Mouse (Mus musculus) CD8-positive naive resting alpha-beta T cell, adult 2 months (primary cell): Measurements from ENCODE around the gene Efs.
"Not testable (repeated sequence)": the region's sequence is repeated elsewhere in the genome, so short reads cannot be mapped to it uniquely, and the experiment has no call there.

Source experiments
- DNase-seq, 2 experiments: peaks; one replicate each; pipeline ENCODE4 v3.0.0; 2022; ENCODE audit warnings: low read depth in 2 of 2, low spot score in 2 of 2

Gene Efs

DNA sequence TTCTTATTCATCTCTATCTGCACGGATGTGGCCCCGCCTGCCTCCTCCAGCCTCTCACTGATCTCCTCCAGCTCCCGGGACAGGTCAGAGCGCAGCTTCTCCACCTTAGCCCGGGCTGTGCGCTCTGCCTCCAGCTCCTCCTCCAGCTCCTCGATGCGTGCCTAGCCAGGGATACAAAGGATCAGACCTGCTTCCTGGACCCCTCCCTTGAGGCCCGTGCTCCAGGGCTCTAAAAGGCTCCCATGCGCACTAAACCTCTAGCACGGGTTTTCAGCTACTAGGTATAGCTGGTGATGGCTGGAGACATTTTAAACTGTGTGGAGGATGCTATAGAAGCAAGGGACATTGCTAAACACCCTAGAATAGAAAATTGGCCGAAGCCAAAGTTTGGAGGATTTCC is 24.6 kb upstream of the Efs start:
- no peak for DNase-seq

DNA sequence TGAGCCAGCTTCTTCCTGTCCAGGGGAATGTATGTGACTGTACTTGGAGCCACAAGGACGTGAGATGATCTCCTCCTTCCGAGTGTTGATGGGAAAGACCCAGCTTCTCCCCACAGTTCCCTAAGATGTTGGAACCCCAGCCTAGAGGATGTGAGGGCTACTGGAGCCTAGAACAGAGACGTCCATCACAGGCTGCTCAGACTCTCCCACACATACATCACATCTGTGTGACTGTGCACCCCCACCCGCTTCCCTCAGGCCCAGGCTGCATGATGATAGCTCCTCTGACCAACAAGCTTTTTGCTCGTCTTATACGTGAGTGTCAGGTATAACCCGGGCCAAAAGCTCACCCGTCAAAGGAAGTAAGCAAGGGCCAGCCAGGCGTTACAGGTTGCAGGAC is 22.9 kb upstream of the Efs start:
- DNase-seq = no peak

DNA sequence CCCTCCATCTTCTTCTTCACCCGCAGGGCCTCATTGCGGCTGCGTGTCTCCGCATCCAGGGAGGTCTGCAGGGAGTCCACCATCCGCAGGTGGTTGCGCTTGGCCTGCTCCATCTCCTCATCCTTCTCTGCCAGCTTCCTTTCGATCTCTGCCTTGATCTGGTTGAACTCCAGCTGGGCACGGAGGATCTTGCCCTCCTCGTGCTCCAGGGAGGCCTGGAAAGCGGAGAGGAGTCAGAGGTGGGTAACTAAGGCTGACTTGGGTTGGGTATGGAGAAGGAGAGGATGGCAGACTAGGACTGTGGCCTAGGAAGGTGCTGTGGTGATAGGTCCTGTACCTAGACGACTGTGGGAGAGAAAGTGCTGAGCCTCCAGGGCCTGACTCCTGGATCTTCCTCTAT is 21.1 kb upstream of the Efs start:
- DNase-seq = not testable (repeated sequence)

DNA sequence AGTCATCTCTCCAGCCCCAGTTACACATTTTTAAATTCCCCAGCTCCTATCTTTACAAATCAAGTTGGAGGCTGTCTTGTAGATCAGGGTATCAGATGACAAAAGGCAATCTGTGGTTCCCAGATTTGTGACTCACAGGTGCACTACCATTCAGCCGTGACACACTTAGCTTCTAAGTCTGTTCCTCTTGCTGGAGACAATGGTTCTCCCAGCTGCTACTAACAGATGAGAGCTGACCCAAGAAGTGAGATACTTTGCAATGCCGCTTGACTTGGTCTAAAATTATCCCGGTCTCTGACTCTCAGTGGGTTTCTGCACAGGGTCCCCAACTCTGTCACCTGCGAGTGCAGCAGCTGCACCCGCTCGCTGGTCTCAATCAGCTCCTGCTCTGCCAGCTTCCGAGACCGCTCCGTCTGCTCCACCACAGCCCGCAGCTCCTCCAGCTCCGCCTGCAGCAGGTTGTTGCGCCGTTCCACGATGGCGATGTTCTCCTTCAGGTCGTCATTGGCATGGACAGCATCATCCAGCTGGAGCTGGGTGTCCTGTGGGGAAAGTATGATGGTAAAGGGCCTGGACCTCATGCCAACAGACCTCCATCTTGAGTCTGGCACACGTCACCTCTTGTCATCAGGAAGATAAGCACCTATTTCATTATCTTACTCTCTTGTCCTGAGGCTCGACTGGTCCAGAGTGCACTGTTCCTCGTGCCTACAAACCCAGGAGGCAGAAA is 20.2 kb upstream of the Efs start:
- no peak for DNase-seq

DNA sequence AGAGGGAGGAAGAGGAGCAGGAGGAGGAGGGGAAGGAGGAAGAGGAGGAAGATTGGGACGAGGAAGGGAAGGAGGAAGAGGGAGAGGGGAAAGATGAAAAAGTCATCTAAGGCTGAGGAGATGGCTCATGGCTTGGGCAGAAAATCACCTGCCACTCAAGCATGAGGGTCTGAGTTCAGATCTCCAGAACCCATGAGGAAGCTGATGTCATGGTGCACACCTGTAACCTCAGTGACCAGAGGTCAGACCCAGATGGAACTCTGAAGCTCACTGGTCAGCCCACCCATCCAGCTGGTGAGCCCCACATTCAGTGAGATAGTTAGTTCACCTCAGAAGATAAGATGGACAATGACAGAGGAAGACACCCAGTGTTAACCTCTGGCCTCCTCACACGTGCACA is 19.0 kb upstream of the Efs start:
- DNase-seq = no peak

DNA sequence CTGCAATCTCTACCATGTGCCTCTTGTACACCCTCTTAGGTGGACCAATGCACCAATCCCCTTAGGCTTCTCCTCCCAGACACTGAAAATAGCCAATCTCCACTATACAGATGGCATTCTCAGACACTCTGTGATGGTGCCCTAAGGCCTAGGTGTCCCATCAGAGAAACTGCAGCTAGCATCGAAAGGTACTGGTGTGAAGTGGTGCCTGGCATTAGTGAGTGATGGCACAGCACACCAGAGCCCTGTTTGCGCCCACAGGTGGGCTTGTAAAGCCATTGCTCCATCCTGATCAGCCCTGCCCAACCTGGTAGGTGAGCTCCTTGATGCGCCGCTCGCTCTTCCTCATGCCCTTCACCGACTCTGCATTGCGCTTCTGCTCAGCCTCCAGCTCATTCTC is 18.0 kb upstream of the Efs start:
- DNase-seq = no peak

DNA sequence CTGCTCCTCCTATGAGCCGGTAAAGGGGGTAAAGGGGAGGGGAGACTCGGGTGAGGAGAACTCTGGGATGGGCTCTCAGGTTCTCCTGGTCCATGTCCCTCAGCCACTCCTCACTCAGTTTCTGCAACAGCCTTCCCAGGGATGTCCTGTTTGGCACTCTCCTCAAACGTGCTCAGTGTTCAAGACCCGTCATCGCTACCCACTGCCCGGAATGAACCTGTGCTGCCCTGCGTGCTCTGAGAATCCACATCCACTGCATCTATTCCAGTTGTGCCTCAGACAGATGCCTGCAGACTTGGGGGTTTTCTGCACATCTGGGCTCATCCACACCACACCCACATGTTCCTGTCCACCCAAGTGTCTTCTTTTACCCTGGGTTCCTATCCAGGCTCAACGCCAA is 16.6 kb upstream of the Efs start:
- no peak for DNase-seq

DNA sequence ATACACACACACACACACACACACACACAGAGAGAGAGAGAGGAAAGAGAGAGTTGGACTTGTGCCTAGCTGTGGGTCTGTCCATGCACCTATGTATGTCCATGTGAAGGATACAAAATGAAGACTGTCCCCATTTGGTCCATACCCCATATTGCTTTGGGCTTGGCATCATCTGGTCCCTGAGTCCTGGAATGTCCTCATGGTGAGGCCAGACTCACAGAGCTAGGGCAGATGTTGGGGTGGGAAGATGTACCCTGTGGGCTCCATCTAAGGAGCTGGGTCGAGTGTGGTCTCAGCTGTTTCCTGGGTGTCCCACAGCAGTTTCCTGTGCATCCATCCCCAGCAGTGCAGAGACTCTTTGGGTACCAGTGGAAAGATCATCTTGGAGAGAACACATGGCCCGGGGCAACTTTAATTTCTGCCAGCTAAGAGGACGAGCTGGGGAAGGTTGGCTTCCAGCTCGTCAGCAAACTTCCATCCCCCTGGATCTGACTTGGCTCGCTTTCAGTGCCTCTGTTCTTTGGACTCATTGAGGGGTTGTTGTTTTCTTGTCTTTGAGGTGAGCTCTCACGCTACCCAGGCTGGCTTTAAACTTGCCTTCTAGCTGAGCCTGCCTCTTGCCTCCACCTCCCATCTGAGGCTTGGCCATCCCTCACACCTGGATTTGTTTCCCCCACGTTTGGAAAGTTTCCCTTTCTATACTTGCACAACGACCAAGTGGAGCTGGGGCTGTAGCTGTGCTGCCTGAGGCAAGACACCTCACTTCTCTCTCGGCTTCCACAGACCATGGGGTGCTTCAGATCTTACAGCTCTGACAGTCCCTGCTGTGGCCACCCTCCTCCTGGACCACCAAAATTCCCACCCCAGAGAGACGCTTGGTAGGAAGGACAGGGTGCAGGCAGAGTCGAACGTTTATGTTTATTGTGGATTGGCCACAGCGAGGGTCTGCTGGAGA is 15.4 kb upstream of the Efs start:
- no peak for DNase-seq

DNA sequence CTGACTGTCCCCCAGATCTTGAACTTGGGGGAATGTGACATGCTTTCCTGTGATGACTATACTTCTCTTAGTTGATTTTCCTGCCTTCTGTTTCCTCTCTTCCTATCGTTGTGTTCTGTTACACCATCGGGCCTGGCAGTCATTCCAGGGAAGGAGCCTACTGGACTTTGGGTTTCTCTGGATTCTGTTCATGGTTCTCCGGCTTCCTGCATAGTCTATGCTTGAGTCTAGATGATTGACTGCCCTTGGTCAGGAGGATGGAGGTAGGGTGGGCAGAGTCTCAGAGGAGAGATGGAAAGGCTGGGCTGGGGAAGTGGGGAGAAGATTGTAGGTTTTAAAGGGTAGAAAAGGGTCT is 14.2 kb upstream of the Efs start:
- no peak for DNase-seq

DNA sequence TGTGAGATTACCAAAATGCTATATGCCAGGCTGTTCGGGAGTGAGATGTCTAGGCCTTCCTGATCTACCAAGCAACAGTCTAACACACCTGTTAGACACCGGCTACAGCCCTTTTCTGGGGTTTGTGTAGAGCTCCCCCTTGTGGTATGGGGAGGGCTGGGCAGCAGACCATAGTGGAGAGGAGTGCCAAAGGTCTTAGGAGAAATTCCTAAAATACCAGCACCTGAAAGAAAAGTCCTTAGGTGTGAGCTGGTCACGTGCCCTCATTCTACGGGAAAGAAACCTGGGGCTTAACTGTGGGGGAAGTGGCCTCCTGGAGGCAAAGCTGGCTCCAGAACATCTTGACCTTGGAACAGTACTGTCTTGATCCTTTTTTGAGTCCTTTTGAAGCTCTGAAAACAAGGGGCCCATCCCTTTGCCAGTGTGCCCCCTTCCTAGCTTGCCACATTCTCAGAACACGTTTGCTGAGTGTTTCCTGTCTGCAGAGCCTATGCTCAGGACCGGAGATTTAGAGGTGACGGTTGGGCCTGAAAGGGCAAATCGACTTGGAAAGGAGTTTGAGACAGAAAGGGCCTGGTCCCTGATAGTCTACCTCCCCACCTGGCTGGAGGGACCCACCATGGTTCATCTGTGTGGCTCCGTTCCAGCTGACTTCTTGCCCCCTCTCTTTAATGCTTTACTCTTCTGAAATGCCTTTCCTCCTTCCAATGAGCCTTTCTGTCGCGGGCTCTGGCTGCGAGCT is 13.7 kb upstream of the Efs start:
- peak; percentile 53 to 68 for DNase-seq

DNA sequence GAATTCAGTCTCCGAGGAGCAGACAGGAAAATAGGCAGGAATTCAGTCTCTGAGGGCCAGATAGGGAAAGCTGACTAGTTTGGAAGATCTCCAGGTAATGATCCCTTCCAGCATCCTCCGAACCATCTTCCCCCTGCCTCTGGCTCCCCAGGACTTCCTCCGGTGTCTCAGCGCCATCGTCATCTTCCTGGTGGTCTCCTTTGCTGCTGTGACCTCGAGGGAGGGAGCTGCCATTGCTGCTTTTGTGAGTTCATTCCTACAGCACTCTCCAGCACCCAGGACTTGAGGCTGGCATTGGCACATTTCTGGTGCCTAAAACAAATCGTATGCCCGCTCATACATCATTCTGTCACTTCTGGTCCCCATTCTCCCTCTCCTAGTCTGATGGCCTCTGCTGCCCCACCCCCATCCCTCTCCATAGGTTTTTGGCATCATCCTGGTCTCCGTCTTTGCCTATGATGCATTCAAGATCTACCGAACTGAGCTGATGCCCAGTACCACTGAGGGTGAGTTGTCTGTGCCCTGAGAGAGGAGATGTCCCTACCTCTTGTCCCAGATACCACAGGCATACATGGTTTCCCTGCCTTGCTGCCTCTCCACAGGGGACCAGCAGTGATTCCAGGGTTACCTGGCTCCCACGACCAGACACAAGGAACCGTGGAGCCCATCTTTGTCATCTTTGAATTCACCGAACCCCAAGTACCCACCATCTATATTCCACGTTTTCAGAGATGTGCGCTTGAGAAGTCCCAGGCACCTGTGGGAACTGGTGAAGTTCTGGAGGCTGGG is 12.7 kb upstream of the Efs start:
- no peak for DNase-seq

DNA sequence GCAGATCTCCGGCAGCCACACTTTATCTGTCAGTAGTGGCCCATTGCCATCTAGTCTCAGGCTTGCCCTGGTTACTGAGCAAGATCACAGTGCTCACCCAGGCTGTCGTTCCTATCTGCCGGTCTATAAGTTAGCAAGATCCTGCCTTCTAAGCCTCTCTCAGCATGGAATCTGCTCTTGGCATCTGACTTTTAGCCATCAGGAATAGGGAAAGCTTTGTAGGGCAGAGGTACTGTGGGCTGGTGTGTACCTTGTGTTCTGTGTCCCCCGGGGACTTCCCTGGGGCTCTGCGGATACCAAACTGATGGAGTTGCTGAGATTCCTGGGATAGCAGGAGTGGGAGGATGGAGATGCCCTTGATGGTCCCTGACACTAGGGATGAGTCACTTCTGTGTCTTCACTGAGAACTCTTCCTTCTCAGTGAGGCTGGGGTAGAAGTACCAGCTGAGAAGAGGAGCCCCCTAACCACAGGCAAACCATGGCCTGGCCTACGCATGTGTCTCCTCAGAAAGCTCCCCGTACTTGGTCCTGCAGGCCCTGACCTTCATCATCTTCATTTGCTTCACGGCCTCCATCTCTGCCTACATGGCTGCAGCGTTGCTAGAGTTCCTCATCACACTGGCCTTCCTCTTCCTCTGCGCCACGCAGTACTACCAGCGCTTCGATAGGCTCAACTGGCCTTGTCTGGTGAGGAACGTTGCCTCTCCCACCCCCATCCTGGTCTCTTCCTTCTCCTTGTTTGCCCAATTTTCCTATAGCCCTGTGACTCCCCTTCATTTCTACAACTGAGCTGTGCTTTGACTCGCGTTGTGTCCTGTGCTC is 11.6 kb upstream of the Efs start:
- DNase-seq = no peak

DNA sequence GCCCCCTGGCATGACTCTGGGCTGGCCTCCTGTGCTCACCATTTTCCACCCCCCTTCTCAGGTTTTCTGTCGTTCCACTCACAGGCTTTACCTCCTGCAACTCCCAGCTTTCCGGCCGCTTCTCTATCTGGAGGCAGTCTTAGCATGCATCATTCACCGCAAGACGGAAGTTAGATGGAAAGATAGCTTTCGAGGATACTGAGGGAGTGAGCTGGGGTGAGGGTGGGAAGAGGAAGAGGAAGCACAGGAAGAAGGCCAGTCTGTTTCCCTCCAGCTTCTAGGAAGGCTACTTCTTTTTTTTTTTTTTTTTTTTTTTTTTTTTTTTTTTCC is 10.9 kb upstream of the Efs start:
- DNase-seq = no peak

DNA sequence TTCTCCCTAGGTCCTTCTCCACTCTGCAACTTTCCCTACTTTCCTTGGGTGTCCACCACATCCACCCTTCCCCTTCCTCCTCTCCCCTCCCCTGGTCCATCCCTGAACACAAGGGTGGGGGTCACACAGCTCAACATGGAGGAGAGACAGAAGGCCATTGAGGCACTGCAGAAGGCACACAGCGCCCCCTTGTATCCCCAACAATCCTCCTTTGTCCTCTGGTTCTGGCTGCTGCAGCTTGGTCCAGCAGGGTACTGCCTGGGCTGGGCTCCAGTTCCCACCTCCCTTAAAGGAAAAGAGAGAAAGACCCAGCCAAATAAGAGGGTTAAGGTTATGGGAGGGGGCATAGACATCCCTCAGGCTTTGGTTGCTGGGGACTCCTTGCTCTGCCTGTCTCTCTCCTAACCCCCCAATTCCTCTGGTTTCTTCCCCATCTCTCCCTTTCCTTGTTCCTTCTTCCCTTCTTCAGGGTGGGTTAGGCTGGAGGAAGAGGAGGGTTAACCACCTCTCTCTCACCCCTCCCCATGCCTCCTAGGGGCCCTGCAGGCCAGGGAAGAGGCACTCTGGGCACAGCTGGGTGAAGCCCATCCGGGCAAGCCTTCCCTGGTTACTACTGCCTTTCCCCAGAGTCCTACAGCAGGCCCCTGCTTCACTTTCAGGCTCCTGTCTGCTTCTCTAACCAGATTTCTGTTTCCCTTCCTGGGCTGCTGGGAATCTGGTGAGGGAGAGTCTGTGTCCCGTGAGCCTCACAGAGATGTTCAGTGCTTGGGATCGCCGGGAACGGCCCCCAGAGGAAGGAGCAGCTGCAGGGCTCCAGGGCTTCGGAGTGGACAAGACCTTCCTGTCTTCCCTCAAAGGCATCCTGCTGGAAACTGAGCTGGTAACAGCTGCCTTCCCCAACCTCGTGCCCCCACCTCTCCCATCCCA is 10.2 kb upstream of the Efs start, which contains the start of gene Cmtm5:
Gene Cmtm5 (plus strand): TSS at position 358 of the 927 bp plus-strand sequence.
- no peak for DNase-seq

DNA sequence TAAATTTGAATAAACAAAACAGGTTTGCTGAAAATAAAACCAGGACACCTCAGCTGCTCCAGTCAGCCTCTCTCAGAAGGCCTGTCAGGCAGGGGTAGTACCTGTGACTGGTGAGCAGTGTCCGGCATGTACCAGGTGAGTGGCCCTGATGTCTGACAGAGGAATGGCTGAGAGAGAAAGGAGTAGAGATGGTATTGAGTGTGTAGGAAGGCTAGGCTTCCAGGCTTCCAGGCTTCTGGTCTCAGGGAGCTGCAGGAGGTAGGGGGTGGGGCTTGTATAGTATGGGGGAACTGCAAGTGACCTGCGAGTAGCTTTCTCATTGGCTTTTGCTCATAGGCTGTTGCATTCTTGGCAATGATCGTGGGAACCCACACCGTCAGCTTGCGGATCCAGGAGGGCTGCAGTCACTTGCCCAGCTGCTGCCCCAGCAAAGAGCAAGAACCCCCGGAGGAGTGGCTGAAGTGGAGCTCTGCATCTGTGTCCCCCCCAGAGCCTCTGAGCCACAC is 6.8 kb upstream of the Efs start, which contains the start of gene Il25:
Gene Il25 (plus strand): TSS at position 51 of the 506 bp plus-strand sequence.
- no peak for DNase-seq

DNA sequence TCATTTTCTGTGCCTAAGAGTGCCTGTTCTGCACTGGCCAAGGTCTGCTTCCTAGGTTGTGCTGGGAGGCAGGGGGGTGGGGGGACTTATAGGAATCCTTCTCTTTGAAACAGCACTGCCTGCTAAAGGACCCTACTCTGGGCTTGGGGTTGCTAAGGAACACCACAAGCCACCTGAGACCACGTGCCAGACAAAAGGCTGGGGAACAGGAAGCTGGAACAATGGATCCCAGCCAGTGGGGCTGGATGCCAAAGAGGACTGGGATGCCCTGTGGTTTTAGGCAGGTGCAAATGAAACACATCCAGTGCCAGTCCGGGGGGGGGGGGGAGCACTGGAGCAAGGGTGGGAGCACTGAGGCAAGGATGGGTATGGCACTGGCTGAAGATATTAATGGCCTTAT is 4.5 kb upstream of the Efs start:
- no peak for DNase-seq

DNA sequence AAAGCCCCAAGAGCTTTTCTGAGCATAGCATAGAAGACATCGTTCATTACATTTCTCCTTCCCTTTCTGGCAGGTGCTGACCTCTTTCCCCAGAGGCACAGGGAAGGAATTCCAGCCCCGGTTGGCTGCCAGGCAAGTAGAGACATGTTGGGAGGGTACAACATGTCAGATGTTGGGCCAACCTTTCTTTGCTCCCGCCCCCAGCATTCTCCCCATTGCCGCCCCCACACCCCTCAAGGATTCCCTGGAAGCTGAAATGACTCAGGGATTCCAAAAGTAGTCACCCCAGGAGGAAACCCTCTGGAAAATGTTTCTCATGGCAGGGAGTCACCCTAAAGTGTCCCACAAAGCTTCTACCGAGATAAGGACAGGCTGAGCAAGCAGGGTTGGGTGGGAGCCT is 3.9 kb upstream of the Efs start:
- DNase-seq = no peak

DNA sequence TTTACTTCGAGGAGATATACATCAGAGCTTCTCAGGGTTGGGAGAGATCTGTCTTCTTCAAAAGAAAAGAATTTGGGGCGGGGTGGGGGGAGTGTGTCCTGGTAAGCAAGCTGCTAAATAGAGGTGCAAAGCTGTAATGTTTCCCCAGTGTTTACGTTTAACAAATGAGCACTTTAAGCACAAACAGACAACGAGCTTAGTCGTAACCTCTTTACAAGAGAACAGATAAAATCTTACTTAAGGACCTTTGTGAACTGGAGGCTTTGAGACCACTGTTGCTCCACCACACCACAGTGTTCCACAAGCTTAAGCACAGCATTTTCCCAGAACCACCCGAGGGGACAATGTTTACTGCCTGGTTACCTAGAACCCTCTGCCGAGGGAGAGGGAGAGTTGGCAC is 1.4 kb upstream of the Efs start:
- no peak for DNase-seq
